Mouse (Mus musculus) cortical plate, adult 2 months (tissue): ENCODE data around the gene Trpd52l3.

Experiments used
- CTCF ChIP-seq: fragments of 200-500 bp; IDR thresholded peaks from 2 replicates; pipeline ENCODE4 v1.5.1; 2011; ENCODE audit warnings: mild to moderate bottlenecking, control low read depth, low read length; ENCODE audit not compliant: insufficient read depth; ENCODE audit errors: extremely low read depth
- POLR2A ChIP-seq: fragments of 200-500 bp; IDR thresholded peaks from 2 replicates; pipeline ENCODE4 v1.6.1; 2011; ENCODE audit warnings: mild to moderate bottlenecking, low read length, control low read depth; ENCODE audit not compliant: insufficient read depth; ENCODE audit errors: extremely low read depth

- TF ChIP-seq CTCF (no peak), POLR2A (no peak)
Measured at GRCm38 (mm10) chr19:30030636-30031467, 27.3 kb downstream of the Trpd52l3 start.
